Mouse (Mus musculus): ENCODE results near the gene Scn8a.

GRCm38 (mm10) chr15:100953955-100954354 is 84.3 kb downstream of the Scn8a start:
- no peak for TF ChIP-seq POLR2A (IDR thresholded peaks at IDR 0.05; ENCODE audit: borderline replicate concordance, insufficient read depth, low read length)
- no peak for TF ChIP-seq CTCF (IDR thresholded peaks at IDR 0.05; ENCODE audit: borderline replicate concordance, insufficient read depth, low read depth, low read length)

Data from cerebellum, adult 2 months (tissue).